Mouse (Mus musculus) spleen, adult 2 months (tissue): Measurements from ENCODE around the gene Smim11.

Experiments
- CTCF ChIP-seq: fragments of 200-500 bp; IDR thresholded peaks from 2 replicates; pipeline ENCODE4 v1.5.1; 2011; ENCODE audit warnings: mild to moderate bottlenecking, inconsistent platforms; ENCODE audit not compliant: insufficient read depth, insufficient read length, insufficient replicate concordance; ENCODE audit errors: extremely low read depth
- POLR2A ChIP-seq: fragments of 200-500 bp; IDR thresholded peaks from 2 replicates; pipeline ENCODE4 v1.6.1; 2011; ENCODE audit warnings: low read depth, low read length, inconsistent platforms

DNA sequence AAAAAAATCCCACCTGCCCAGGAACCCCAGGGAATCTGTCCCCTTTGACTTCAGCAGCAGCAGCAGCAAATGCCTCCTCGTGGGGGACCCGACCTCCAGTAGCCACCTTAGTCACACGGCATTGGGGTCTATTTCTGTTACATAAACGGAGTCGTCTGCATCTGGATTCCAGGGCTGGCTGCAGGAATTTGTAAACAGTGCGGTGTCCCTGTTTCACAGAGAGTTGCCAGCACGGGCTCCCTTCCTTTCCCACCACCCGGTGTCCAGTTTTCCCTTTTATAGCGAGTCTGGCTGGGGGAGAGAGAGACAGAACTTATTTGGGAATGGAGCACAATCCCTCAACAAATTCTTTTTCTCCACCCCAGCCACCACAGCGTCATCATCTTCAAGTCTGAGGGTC, 16.0 kb upstream of the Smim11 start:
- TF ChIP-seq CTCF (no peak), POLR2A (no peak)
